Mouse (Mus musculus) ovary, postnatal 36 days (tissue): ENCODE data around the gene Rcsd1.

Experiments
- DNase-seq: peaks from one replicate; pipeline ENCODE4 v3.0.0; 2022; ENCODE audit warnings: low spot score, mixed read lengths

Gene Rcsd1

GRCm38 (mm10) chr1:165709629-165710256, at the start of gene Rcsd1:
Gene Rcsd1, minus strand, starts transcription at chr1:165709757.
- no peak for DNase-seq

- no peak for DNase-seq
Measured at GRCm38 (mm10) chr1:165755194-165755593, 45.6 kb upstream of the Rcsd1 start.

- DNase-seq = no peak
Measured at GRCm38 (mm10) chr1:165754205-165754604, 44.6 kb upstream of the Rcsd1 start.

- no peak for DNase-seq
Measured at GRCm38 (mm10) chr1:165751838-165752237, 42.3 kb upstream of the Rcsd1 start.

GRCm38 (mm10) chr1:165751142-165751541, 41.6 kb upstream of the Rcsd1 start:
- DNase-seq = no peak

GRCm38 (mm10) chr1:165748053-165748452, 38.5 kb upstream of the Rcsd1 start:
- no peak for DNase-seq

GRCm38 (mm10) chr1:165741989-165742388, 32.4 kb upstream of the Rcsd1 start:
- DNase-seq = no peak

- DNase-seq = no peak
Measured at GRCm38 (mm10) chr1:165738985-165739384, 29.4 kb upstream of the Rcsd1 start.

- DNase-seq = no peak
Measured at GRCm38 (mm10) chr1:165737867-165738266, 28.3 kb upstream of the Rcsd1 start.

- DNase-seq = no peak
Measured at GRCm38 (mm10) chr1:165737451-165737850, 27.9 kb upstream of the Rcsd1 start.

GRCm38 (mm10) chr1:165735826-165736818, 26.6 kb upstream of the Rcsd1 start:
- DNase-seq = peak; percentile 74

- no peak for DNase-seq
Measured at GRCm38 (mm10) chr1:165734840-165735239, 25.3 kb upstream of the Rcsd1 start.

GRCm38 (mm10) chr1:165731553-165731952, 22.0 kb upstream of the Rcsd1 start:
- DNase-seq = no peak

GRCm38 (mm10) chr1:165730129-165730528, 20.6 kb upstream of the Rcsd1 start:
- DNase-seq = no peak

GRCm38 (mm10) chr1:165728057-165728639, 18.6 kb upstream of the Rcsd1 start:
- no peak for DNase-seq

GRCm38 (mm10) chr1:165726986-165727385, 17.4 kb upstream of the Rcsd1 start:
- DNase-seq = no peak

GRCm38 (mm10) chr1:165725039-165725644, 15.6 kb upstream of the Rcsd1 start:
- no peak for DNase-seq

- no peak for DNase-seq
Measured at GRCm38 (mm10) chr1:165724219-165725033, 14.9 kb upstream of the Rcsd1 start.

- DNase-seq = no peak
Measured at GRCm38 (mm10) chr1:165722531-165723123, 13.1 kb upstream of the Rcsd1 start.

- no peak for DNase-seq
Measured at GRCm38 (mm10) chr1:165718543-165719105, 9.1 kb upstream of the Rcsd1 start.
